Mouse (Mus musculus) myocyte (in vitro differentiated cells): ENCODE data around the gene Atp6v1g2.

Source experiments
- CEBPB ChIP-seq: IDR thresholded peaks from 2 replicates; pipeline ENCODE4 v1.6.1; 2011; ENCODE audit warnings: mild to moderate bottlenecking, moderate library complexity; ENCODE audit not compliant: poor library complexity, insufficient read depth, severe bottlenecking
- E2F4 ChIP-seq: IDR thresholded peaks from one replicate; pipeline ENCODE4 v1.6.1; 2011; ENCODE audit warnings: mild to moderate bottlenecking, control low read depth, moderate library complexity; ENCODE audit not compliant: insufficient read depth
- POLR2A ChIP-seq: IDR thresholded peaks from one replicate; pipeline ENCODE4 v1.6.1; 2011; ENCODE audit warnings: low read depth, mild to moderate bottlenecking, control low read depth, moderate library complexity; ENCODE audit not compliant: insufficient read length
- POLR2AphosphoS2 ChIP-seq: IDR thresholded peaks from one replicate; pipeline ENCODE4 v1.6.1; 2011; ENCODE audit warnings: low read depth, control low read depth; ENCODE audit not compliant: insufficient read length
- REST ChIP-seq: IDR thresholded peaks from one replicate; pipeline ENCODE4 v1.6.1; 2011; ENCODE audit warnings: mild to moderate bottlenecking, control low read depth, moderate library complexity; ENCODE audit not compliant: insufficient read depth, insufficient read length
- USF1 ChIP-seq: IDR thresholded peaks from one replicate; pipeline ENCODE4 v1.6.1; 2011; ENCODE audit warnings: low read depth, mild to moderate bottlenecking, control low read depth, moderate library complexity

DNA sequence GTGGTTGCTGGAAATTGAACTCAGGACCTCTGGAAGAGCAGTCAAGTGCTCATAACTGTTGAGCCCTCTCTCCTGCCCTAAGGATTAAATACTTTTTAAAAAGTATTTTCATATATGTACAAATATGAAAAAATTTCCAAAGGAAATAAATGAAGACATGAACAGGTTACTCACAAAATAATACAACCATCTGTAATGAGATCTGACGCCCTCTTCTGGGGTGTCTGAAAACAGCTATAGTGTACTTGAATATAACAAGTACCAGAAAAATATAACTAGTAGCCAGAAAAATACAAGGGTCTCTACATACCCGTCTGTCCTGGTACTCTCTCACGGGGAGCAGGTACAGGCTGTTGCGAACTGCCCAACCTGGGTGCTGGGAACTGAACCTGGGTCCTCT is 8.8 kb upstream of the Atp6v1g2 start:
- TF ChIP-seq E2F4 (no peak), POLR2A (no peak), CEBPB (no peak), REST (no peak), POLR2AphosphoS2 (no peak), USF1 (no peak)
